Mouse (Mus musculus) forebrain, embryonic 14.5 days (tissue): ENCODE data around the gene Dab2ip. TPM values are rescaled to one million over a fixed set of nuclear protein-coding genes. Genes with fewer than 3 reads are reported as not detected.

Experiments
- ATAC-seq: fragments of 200-750 bp; cut with Nextera tagmentation; 2 replicates; pipeline ENCODE4 v1.8.0; 2017; ENCODE audit warnings: mild to moderate bottlenecking, moderate library complexity
- DNase-seq: peaks from one replicate; pipeline ENCODE4 v3.0.0-alpha.2; 2015; ENCODE audit warnings: low spot score
- H3K27ac ChIP-seq: fragments of 300-500 bp; sonication (generic); 2 replicates; pipeline ENCODE4 v1.5.1; 2014; ENCODE audit warnings: low read depth, mild to moderate bottlenecking, control low read depth, low read length, moderate library complexity
- H3K27me3 ChIP-seq: fragments of 300-500 bp; sonication (generic); replicated peaks from 2 replicates; pipeline ENCODE4 v1.6.1; 2014; ENCODE audit warnings: low read length, control low read depth, mixed read lengths; ENCODE audit not compliant: control insufficient read depth, insufficient read depth
- H3K36me3 ChIP-seq: fragments of 300-500 bp; sonication (generic); 2 replicates; pipeline ENCODE4 v1.6.1; 2014; ENCODE audit warnings: low read length, control low read depth; ENCODE audit not compliant: control insufficient read depth, insufficient read depth
- H3K4me1 ChIP-seq: fragments of 300-500 bp; sonication (generic); 2 replicates; pipeline ENCODE4 v1.6.1; 2014; ENCODE audit warnings: antibody characterized with exemption, low read length, control low read depth; ENCODE audit not compliant: control insufficient read depth, insufficient read depth
- H3K4me2 ChIP-seq: fragments of 300-500 bp; sonication (generic); 2 replicates; pipeline ENCODE4 v1.6.1; 2014; ENCODE audit warnings: mild to moderate bottlenecking, control low read depth, low read length
- H3K4me3 ChIP-seq: fragments of 300-500 bp; sonication (generic); 2 replicates; pipeline ENCODE4 v1.5.1; 2014; ENCODE audit warnings: low read depth, low read length, control low read depth
- H3K9ac ChIP-seq: fragments of 300-500 bp; sonication (generic); 2 replicates; pipeline ENCODE4 v1.6.1; 2014; ENCODE audit warnings: mild to moderate bottlenecking, low read length, control low read depth, moderate library complexity
- H3K9me3 ChIP-seq: fragments of 300-500 bp; sonication (generic); replicated peaks from 2 replicates; pipeline ENCODE4 v1.6.1; 2016; ENCODE audit warnings: low read length, control low read depth, mixed read lengths; ENCODE audit not compliant: control insufficient read depth
- WGBS: fragments of 180-500 bp; shearing (Covaris S2); extraction: QIAGEN DNeasy Blood & Tissue Kit; methylation state at CpG from one replicate; pipeline ENCODE4 v1.1.7; 2014; 5-methylcytosine and 5-hydroxymethylcytosine counted together
- polyA plus RNA-seq: library from polyadenylated mRNA; unstranded; fragments of >200 nt; fragmentation: Nextera tagmentation; extraction: Ambion mirVana; gene quantifications from 2 replicates; pipeline ENCODE4 v1.2.1, GENCODE M21; 2014

Dab2ip gene
- polyA plus RNA-seq, 1 experiment from 2014 or later, result 29.7 TPM

DNA sequence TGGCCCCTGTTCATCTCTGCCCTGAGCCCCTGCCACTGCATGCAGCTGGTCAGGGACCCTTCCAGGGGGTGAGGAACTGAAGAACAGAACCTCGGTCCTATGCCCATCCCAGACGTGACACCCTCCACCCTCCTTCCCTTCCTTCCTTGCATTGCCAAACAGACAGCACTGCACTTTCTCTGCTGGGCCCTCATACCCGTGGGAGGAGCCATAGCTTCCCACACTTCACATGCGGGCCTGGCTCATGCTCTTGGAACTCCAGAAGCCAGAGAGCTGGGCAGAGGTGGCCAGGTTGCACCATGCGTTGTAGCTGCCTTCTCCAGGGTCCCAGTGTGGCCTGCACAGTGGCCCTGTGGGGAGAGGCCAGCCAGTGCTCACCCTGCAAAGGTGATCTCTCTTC is 170.6 kb downstream of the Dab2ip start:
- Histone ChIP-seq H3K9ac (peak overlapping the region; percentile 13; the same call in 1 of the 2 replicates), H3K27ac (peak overlapping the region; percentile 17; the same call in 1 of the 2 replicates), H3K4me3 (no peak overlapping the region), H3K36me3 (peaks cover 52% of the 10 kb centered on the region), H3K27me3 (no peaks in the 10 kb centered on the region), H3K4me1 (no peaks in the 10 kb centered on the region; the same call in 1 of the 2 replicates), H3K4me2 (no peak overlapping the region), H3K9me3 (0 out of 2 replicates have a peak, but pooled peaks cover 2% of the 10 kb centered on the region)
- no peak for ATAC-seq
- WGBS, result 40% methylated on average over 5 of the region's 5 CpGs
- no peak for DNase-seq

DNA sequence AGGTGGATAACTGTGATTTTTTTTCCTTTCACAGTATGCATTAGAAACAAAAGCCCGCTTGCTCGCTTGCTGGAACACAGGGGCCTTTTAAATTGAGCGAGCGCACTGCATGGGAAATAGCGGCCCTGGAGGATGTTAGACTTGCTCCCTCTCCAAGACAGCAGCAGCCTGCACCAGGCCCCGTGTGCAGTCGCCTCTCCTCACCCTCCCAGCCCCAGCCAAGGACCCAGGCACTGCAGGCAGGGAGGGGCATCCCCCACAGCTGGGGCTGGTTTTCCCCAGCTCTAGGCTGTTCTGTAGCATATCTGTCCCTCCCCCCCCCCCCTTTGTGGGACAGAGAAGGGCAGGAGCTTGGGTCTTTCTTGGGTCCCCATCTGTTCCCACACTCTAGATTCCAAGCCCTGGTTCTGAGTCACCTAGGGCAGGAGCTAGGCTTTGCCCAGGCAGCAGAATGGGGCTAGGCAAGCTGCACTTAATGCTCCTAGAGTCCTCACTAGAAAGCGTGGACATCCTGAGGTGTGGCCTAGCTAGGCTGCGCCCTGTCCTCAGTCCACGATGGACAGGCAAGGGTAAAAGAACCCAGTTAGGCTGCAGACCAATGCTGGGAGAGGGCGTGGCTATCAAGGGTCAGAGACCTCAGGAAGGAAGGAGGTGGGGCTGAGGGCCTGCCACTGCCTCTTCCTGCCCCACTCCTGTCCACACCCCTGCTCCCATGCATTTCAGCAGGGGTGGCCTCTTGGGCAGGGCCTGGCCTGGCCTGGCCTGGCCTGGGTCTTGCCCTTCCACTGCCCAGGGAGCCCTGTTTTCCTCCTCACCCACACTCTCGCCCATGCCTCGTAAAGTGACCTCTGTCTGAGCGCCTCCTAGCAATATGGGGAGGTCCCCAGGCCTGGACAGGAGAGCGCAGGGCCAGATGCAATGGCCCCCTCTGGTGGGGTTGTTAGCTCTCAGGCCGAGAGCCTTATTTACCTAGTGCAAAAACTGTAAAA is 171.3 kb downstream of the Dab2ip start:
- Histone ChIP-seq H3K9me3 (0 out of 2 replicates have a peak, but pooled peaks cover 2% of the 10 kb centered on the region), H3K4me1 (no peaks in the 10 kb centered on the region), H3K4me2 (no peak overlapping the region), H3K9ac (peak overlapping the region; percentile 13; the same call in 1 of the 2 replicates), H3K27me3 (no peaks in the 10 kb centered on the region), H3K36me3 (peaks cover 49% of the 10 kb centered on the region), H3K4me3 (no peak overlapping the region), H3K27ac (0 out of 2 replicates have a peak overlapping the region, but pooled peaks have one; percentile 17)
- peak; percentile 18; the same call in 1 of the 2 replicates for ATAC-seq
- no peak for DNase-seq
- 45% methylated on average over 15 of the region's 16 CpGs for WGBS

DNA sequence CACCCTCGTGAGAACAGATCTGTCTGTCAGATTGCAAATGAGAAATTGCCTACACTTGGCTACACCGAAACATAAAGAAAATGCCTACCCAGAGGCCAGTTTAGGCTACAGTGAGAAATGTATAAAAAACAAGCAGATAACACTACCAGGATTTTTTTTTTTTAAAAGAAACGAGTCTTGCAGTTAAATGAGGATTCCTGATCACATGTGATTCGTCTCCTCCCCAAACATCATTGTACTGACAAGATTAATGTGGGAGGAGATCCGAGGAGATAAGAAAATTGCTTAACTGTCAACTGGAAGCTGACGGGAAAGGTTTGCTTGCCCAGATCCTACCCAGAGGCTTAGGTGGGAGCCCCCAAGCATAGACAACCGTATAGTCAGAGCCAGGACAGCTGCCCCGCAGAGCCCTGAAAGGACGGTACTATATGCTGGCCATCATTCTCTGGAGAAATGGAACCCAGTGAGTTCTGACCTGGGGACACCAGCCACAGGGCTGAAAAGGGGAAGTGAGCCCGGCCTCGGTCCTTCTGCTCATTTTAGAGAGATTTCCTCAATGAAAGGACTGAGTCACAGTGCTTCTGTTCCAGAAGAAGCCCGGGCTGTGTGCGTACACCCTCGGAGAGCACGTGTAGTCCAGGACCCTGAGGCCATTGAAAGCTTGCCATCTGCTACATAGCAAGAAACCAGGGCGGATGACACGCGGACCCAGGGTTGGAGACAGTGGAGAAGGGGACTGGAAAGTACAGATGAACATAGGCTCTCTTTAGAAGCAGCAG is 173.8 kb downstream of the Dab2ip start:
- WGBS, result 67% methylated on average over 18 of the region's 18 CpGs
- Histone ChIP-seq H3K4me3 (no peak overlapping the region), H3K9me3 (0 out of 2 replicates have a peak, but pooled peaks cover 4% of the 10 kb centered on the region), H3K27ac (peak overlapping the region; percentile 52), H3K27me3 (no peaks in the 10 kb centered on the region), H3K4me1 (no peaks in the 10 kb centered on the region), H3K9ac (no peak overlapping the region), H3K4me2 (no peak overlapping the region), H3K36me3 (peaks cover 32% of the 10 kb centered on the region)
- DNase-seq, result no peak
- ATAC-seq, result no peak

DNA sequence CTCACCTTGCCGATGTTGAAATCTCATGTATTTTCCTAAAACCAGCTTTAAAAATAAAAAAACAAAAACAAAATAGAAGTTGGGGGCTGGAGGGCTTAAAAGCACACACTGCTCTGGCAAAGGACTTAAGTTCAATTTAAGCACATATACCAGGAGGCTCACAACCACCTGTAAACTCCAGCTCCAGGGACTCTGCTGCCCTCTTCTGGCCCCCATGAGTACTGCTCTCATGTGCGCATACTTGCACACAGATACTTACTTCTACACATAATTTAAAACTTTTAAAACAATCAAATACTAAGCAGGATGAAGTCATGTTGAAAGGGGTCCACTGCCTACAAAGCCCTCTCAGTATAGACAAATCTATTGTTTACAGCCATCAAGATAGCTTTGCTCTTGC is 176.9 kb downstream of the Dab2ip start:
- ATAC-seq (no peak), DNase-seq (no peak)
- H3K9ac ChIP-seq, result no peak overlapping the region
- H3K9me3 ChIP-seq, result 0 out of 2 replicates have a peak, but pooled peaks cover 4% of the 10 kb centered on the region
- peaks cover 9% of the 10 kb centered on the region; the same call in 1 of the 2 replicates for H3K36me3 ChIP-seq
- H3K27me3 ChIP-seq, result no peaks in the 10 kb centered on the region
- H3K4me3 ChIP-seq, result no peak overlapping the region
- WGBS, result 96% methylated on average over 2 of the region's 2 CpGs
- no peak overlapping the region for H3K27ac ChIP-seq
- H3K4me2 ChIP-seq, result no peak overlapping the region
- no peaks in the 10 kb centered on the region for H3K4me1 ChIP-seq

DNA sequence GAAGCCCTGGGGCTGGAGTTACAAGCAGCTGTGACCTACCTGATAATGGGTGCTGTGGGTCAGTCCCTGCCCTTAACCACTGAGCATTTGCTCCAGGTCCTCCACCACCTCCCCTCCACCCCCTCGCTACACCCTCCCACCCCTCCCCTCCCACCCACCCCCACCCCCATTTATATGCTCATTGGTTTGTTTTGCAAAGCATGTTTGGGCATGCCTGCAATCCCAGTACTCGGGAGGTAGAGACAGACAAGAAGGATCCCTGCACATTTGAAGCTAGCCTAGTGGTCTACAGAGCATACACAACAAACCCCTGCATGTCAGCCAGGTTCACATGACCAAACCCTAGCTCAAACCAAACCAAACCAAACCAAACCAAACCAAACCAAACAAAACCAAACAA is 178.0 kb downstream of the Dab2ip start:
- DNase-seq, result no peak
- Histone ChIP-seq H3K27me3 (no peaks in the 10 kb centered on the region), H3K27ac (no peak overlapping the region), H3K4me1 (no peaks in the 10 kb centered on the region), H3K36me3 (peaks cover 5% of the 10 kb centered on the region; the same call in 1 of the 2 replicates), H3K9ac (no peak overlapping the region), H3K4me2 (no peak overlapping the region), H3K4me3 (no peak overlapping the region), H3K9me3 (0 out of 2 replicates have a peak, but pooled peaks cover 4% of the 10 kb centered on the region)
- ATAC-seq, result no peak
- WGBS, result 81% methylated on average over 2 of the region's 2 CpGs

DNA sequence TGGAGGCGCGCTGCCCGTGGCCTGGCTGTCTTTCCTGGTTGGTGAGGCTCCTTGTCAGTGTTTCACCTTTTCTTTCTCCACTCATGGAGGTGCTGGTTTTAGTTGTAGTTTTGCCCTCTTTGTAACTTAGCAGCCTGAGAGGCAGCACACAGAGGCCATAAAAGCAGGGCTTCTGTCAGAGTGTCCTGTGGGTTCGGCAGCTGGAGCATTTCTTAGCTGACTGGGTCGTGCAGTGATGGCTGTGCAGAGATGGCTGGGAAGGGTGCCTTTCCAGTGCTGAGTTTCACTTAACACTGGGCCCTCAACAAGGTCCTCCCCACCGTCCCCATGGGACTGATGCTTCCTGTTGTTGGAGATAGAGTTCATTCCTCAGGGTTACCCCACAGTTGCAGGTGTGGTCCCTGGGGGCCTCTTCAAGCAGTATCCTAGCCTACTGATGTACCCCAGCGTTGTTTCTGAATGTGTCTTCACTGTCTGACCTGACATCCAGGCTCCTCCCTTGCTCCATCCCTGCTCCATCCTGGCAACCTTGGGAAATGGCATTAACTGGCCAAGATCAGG is 179.5 kb downstream of the Dab2ip start:
- no peak overlapping the region for H3K4me3 ChIP-seq
- no peak for DNase-seq
- 89% methylated on average over 7 of the region's 7 CpGs for WGBS
- H3K36me3 ChIP-seq, result no peaks in the 10 kb centered on the region
- no peak overlapping the region for H3K4me2 ChIP-seq
- no peak overlapping the region for H3K9ac ChIP-seq
- H3K4me1 ChIP-seq, result 0 out of 2 replicates have a peak, but pooled peaks cover 2% of the 10 kb centered on the region
- H3K27me3 ChIP-seq, result no peaks in the 10 kb centered on the region
- no peak overlapping the region for H3K27ac ChIP-seq
- no peak for ATAC-seq
- H3K9me3 ChIP-seq, result 0 out of 2 replicates have a peak, but pooled peaks cover 4% of the 10 kb centered on the region

DNA sequence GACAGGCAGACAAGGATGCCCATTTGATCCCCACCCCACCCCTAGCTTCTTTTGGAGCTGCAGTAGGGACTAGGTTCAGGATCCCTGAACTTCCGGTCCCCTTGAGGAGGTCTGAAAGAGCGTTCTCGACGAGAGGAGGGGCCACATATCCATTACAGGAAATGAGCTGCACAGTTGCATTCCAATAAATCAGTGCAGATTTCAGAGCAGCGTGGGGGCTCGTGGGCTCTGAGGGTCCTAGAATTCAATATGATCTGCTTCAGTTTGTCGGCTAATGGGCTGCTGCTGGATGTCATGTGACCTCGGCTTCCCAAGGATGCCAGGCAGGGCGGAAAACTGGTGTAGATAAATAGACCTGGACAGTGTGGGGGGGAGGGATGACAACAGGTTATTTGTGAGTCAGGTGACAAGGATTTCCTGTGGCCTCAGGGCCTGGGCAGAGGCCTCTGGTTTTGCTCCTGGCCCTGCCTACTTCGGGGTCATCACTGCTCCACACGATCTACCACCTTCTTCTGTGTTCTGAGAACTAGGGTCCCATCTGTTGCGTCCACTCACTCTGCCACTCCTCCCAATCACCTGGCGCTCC is 181.7 kb downstream of the Dab2ip start:
- Histone ChIP-seq H3K9ac (no peak overlapping the region), H3K4me3 (no peak overlapping the region), H3K9me3 (0 out of 2 replicates have a peak, but pooled peaks cover 2% of the 10 kb centered on the region), H3K4me1 (0 out of 2 replicates have a peak, but pooled peaks cover 2% of the 10 kb centered on the region), H3K4me2 (no peak overlapping the region), H3K27ac (no peak overlapping the region), H3K27me3 (no peaks in the 10 kb centered on the region), H3K36me3 (no peaks in the 10 kb centered on the region)
- WGBS, result 80% methylated on average over 13 of the region's 13 CpGs
- no peak for DNase-seq
- ATAC-seq, result no peak

DNA sequence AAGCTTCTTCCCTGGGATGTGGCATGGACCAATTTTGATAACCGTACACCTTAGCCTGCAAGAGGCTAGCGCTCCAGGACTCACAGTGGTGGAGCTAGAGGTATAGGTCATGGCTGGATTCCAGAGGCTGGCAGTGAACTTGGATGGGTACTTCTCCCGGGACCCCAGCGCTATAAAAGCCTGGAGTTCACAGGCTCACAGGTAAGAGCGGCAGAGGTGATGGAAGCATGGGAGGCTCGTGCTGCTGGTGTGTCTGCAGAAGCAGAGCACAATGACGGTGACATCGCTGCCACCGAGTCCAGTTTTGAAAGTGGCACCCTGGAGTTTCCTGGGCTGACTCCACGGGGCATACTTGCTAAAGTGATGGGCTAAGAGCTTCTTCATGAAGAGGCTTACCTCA is 187.8 kb downstream of the Dab2ip start:
- no peak overlapping the region for H3K4me2 ChIP-seq
- peak overlapping the region; percentile 77; the same call in 1 of the 2 replicates for H3K27ac ChIP-seq
- H3K9ac ChIP-seq, result no peak overlapping the region
- ATAC-seq (no peak), DNase-seq (no peak)
- no peaks in the 10 kb centered on the region for H3K27me3 ChIP-seq
- no peaks in the 10 kb centered on the region for H3K9me3 ChIP-seq
- WGBS, result 80% methylated on average over 10 of the region's 10 CpGs
- no peaks in the 10 kb centered on the region for H3K36me3 ChIP-seq
- no peak overlapping the region for H3K4me3 ChIP-seq
- H3K4me1 ChIP-seq, result peaks cover 19% of the 10 kb centered on the region; the same call in 1 of the 2 replicates
